Mouse (Mus musculus): ENCODE data around the gene Rasl12.
A peak's percentile ranks its signal among the peaks of the same experiment; 100 is the strongest.

The Rasl12 gene

DNA sequence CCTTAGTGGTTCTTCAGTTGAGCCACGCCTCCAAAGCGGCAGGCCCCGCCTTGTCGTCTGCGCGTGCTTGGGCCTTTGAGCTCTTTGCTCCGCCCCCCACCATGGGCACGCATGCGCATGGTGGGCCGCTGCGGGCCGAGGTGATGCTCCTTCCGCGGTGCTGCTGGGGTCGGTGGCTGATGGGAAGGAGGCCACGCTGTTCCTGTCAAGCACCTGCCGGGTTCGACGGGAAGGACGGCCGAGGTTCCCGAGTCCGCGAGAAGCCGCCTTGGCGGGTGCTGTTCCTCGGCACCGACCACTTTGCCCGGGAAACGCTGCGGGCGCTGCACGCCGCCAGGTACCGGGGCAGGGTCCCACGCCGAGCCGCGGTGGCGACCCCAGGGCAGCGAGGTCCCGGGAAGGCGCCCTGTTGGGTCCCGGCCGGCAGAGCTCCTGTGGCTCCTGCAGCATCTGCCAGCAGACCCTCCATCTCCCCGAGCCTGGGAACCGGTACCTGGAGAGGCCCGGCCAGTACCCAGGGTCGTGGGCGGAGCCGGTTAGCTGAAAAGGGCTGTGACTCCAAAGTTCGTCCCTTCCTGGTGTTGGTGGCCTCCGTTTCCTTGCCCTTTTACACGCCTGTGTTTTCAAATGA, 37.5 kb downstream of the Rasl12 start, which contains the start of gene Mtfmt:
TSS of gene Mtfmt (plus strand) at position 112 of the 631 bp plus-strand sequence.
- peak; percentile 74 for DNase-seq (ENCODE audit: low spot score)

DNA sequence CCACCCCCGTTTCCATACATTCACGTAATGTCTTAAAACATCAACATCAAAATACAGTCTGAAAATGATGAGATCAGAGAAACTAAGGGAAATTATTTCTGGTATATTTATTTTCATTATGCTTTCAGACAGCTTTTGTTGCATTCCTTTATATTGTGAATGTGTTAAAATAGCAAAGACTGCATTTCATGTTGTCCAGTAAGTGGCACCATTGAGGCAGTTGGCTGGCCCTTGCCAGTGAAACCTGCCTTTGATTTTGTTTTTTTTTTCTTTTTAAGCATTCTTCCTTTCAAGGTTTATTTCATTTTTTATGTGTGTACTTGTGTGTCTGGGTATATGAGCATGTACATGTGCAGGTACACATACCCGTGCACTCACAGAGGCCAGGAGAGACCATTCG, 46.4 kb downstream of the Rasl12 start:
- no peak for DNase-seq (ENCODE audit: low spot score)

DNA sequence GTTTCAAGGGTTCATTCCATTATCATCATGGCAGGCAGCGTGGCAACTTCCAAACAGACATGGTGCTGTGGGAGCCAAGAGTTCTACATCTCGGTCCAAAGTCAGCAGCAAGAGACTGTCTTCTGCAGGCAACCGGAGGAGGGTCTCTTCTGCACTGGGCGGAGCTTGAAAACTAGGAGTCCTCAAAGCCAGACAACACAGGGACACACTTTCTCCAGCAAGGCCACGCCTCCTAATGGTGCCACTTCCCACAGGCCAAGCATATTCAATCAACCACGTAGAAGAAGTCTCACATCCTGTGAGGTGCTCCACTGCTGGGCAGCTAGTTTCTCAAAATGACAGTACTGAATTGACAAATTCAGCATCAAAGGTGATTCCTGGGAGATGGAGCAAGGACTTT, 49.6 kb downstream of the Rasl12 start:
- DNase-seq (ENCODE audit: low spot score), result no peak

DNA sequence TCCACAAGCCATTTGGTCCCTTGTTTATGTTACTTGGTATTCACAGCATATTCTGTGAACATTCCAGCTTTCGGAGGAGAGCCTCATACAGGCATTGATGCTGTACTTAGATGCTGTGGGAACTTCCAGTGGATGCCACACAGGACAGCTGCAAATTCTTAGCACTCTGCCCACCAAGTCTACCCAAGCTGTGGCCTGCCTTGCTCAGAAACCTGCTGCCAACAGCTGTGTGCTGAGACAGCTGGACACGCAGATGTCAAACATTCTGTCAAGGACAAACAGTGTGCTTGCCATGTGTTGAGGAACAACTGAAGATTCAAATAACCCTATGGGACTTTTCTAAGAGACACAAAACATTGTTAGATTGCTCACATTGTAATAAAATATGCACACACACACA, 60.7 kb downstream of the Rasl12 start:
- no peak for DNase-seq (ENCODE audit: low spot score)

DNA sequence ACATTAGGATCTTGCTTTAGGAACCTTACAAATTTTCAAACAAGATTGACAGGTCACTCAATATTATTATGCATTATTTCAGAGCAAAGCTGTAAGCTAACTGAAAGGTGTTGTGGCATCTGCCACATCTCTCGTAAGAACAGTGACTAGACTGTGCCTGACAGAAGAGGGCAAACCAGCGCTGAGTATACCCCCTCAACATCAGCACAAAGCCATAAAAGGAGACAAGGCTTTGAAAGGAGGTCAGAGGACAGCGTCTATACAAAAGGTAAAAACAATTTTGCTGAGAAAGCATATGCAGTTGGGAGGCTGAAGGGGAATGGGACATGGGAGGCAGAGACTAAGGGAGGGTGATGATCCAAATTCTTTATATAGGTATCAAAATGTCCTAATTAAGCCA, 61.9 kb downstream of the Rasl12 start:
- DNase-seq (ENCODE audit: low spot score), result no peak

DNA sequence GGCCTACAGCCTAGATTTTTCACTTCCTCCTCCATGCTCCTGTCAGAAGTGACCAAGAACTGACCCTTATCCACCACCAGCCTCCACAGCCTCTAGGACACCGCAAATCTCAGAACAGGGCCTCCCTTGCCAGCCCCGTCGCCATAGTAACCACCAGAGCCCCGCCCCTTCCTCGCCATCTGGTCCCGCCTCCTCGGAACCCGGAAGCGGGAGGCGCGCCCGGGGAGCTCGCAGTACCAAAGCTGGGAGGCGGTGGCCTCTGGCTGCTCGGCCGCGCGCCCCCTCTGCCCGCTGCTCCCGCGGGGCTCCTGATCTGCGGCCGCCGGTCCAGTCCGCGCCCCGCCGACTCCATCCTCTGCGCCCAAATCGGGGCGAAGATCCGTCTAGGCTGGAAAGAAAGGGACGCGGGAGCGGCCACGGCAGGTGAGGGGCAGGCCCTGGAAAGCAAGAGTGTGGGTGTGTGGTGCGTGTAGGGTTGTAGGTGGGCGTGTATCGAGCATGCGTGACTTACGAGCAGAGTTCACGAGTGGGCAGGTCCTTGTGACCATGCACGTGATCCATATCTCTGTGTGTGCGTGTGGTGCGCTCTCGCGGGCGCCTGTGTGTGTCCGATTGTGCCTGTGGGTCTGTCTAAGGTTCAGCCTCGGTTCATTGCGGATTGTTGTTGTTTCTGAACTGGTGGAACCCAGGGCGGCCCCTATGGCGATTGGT, 62.6 kb downstream of the Rasl12 start, which contains the start of gene Spg21:
TSS of gene Spg21 (plus strand) at position 216 of the 711 bp plus-strand sequence.
- peak; percentile 96 for DNase-seq (ENCODE audit: low spot score)

DNA sequence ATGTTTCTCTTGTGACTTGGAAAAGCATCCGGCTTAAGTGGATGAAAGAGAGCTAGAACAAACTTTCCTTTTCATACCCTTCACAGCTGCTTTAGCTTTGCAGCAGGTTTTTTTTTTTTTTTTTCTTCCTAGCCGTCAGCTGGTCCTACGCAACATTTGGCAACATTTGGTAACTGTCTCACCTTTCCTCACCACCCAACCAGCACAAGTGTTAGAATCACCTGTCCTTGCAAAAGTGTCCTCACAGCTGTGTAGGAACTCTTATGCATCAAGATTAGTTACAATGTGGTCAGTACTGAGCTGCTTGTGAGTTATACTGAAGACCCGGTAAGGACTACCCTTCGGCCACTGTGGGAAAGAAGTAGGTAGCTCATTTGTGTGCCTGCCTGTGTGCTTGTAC, 64.2 kb downstream of the Rasl12 start:
- DNase-seq (ENCODE audit: low spot score), result no peak

DNA sequence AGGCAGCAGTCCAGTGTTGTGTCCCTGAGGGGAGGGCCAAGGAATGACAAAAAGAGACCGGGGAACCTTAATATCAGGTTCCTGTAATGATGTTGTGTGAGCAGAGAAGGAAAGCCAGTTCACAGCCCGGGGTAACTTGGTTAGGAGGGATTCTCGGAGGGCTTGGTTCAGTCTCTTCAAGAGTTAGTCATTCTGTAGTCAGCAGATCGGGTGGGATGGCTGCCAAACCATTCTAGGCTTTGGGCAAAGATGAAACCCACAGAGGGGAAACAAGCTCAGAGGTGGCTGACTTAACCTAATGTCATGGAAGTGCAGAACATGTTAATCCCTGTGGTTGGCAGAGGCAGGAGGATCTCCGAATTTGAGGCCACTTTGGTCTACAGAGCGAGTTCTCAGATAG, 65.9 kb downstream of the Rasl12 start:
- no peak for DNase-seq (ENCODE audit: low spot score)
